Mouse (Mus musculus) kidney, postnatal 36 days (tissue): Measurements from ENCODE around the gene Ythdf2.
"Not testable (repeated sequence)": the region's sequence is repeated elsewhere in the genome, so short reads cannot be mapped to it uniquely, and the experiment has no call there.

ENCODE experiments used
- DNase-seq, 2 experiments: peaks; one replicate each; pipeline ENCODE4 v3.0.0; 2021 to 2022; ENCODE audit warnings: mixed read lengths in 2 of 2

The Ythdf2 gene

GRCm38 (mm10) chr4:132211953-132212734 lies at the start of gene Ythdf2:
Ythdf2 (minus strand) TSS chr4:132212303.
- peak; percentile 97 to 98 for DNase-seq

GRCm38 (mm10) chr4:132260404-132261379 lies 48.6 kb upstream of the Ythdf2 start:
- peak; percentile 50 to 76 for DNase-seq

GRCm38 (mm10) chr4:132259248-132259647 lies 47.1 kb upstream of the Ythdf2 start:
- no peak for DNase-seq

- DNase-seq = no peak
These were observed 44.3 kb upstream of the Ythdf2 start for GRCm38 (mm10) chr4:132256384-132256783.

- DNase-seq = no peak
These were observed 42.9 kb upstream of the Ythdf2 start for GRCm38 (mm10) chr4:132254986-132255385.

GRCm38 (mm10) chr4:132253622-132254021 lies 41.5 kb upstream of the Ythdf2 start:
- DNase-seq = no peak

GRCm38 (mm10) chr4:132253128-132253527 lies 41.0 kb upstream of the Ythdf2 start:
- no peak for DNase-seq

- no peak for DNase-seq
These were observed 39.5 kb upstream of the Ythdf2 start for GRCm38 (mm10) chr4:132251596-132251995.

GRCm38 (mm10) chr4:132247451-132247997 lies 35.4 kb upstream of the Ythdf2 start:
- no peak for DNase-seq

GRCm38 (mm10) chr4:132245643-132246042 lies 33.5 kb upstream of the Ythdf2 start:
- DNase-seq = no peak

- DNase-seq = no peak
These were observed 29.1 kb upstream of the Ythdf2 start for GRCm38 (mm10) chr4:132241208-132241607.

- DNase-seq = no peak
These were observed 28.3 kb upstream of the Ythdf2 start for GRCm38 (mm10) chr4:132240367-132240766.

GRCm38 (mm10) chr4:132238356-132238755 lies 26.3 kb upstream of the Ythdf2 start:
- DNase-seq = no peak

- no peak for DNase-seq
These were observed 22.6 kb upstream of the Ythdf2 start for GRCm38 (mm10) chr4:132234710-132235109.

- DNase-seq = no peak
These were observed 18.3 kb upstream of the Ythdf2 start for GRCm38 (mm10) chr4:132230422-132230821.

GRCm38 (mm10) chr4:132222001-132222400 lies 9.9 kb upstream of the Ythdf2 start:
- not testable (repeated sequence) for DNase-seq

- DNase-seq = not testable (repeated sequence)
These were observed 6.3 kb upstream of the Ythdf2 start for GRCm38 (mm10) chr4:132218439-132218838.

GRCm38 (mm10) chr4:132217781-132218180 lies 5.7 kb upstream of the Ythdf2 start:
- no peak for DNase-seq

- no peak for DNase-seq
These were observed 4.5 kb upstream of the Ythdf2 start for GRCm38 (mm10) chr4:132216602-132217001.

GRCm38 (mm10) chr4:132214847-132215246 lies 2.7 kb upstream of the Ythdf2 start:
- DNase-seq = no peak

- DNase-seq = peak in 1 of 2 experiments; percentile 48
These were observed 786 bp downstream of the Ythdf2 start for GRCm38 (mm10) chr4:132211091-132211942.

GRCm38 (mm10) chr4:132210325-132210724 lies 1.8 kb downstream of the Ythdf2 start:
- DNase-seq = no peak
